Mouse (Mus musculus) CH12.LX (cell line): ENCODE results near the gene Tgm2.

Source experiments
- CHD1 ChIP-seq: IDR thresholded peaks from 2 replicates; pipeline ENCODE4 v1.6.1; 2012; ENCODE audit warnings: low read depth, low read length, improper control_type of control experiment, inconsistent platforms
- CTCF ChIP-seq, 2 experiments: IDR thresholded peaks in 1 of 2; conservative IDR thresholded peaks in 1 of 2; 2 replicates each; pipeline ENCODE4 v1.5.1; 2011 to 2012; ENCODE audit warnings: low read depth in 2 of 2, low read length in 2 of 2, improper control_type of control experiment in 1 of 2, inconsistent platforms in 1 of 2, mild to moderate bottlenecking in 1 of 2, moderate library complexity in 1 of 2
- EP300 ChIP-seq: IDR thresholded peaks from 2 replicates; pipeline ENCODE4 v1.6.1; 2011; ENCODE audit warnings: low read length, improper control_type of control experiment
- JUN ChIP-seq: IDR thresholded peaks from 2 replicates; pipeline ENCODE4 v1.6.1; 2011; ENCODE audit warnings: low read depth, mild to moderate bottlenecking, low read length, improper control_type of control experiment, moderate library complexity; ENCODE audit not compliant: insufficient read depth
- JUND ChIP-seq: conservative IDR thresholded peaks from 2 replicates; pipeline ENCODE4 v1.6.1; 2011; ENCODE audit warnings: low read depth, low read length, improper control_type of control experiment
- MEF2A ChIP-seq: IDR thresholded peaks from 2 replicates; pipeline ENCODE4 v1.6.1; 2014; ENCODE audit warnings: low read depth, mild to moderate bottlenecking, inconsistent platforms, low read length, improper control_type of control experiment, borderline replicate concordance
- POLR2A ChIP-seq: IDR thresholded peaks from 2 replicates; pipeline ENCODE4 v1.6.1; 2011; ENCODE audit warnings: low read depth, mild to moderate bottlenecking, improper control_type of control experiment, low read length
- POLR2AphosphoS2 ChIP-seq: IDR thresholded peaks from 2 replicates; pipeline ENCODE4 v1.6.1; 2011; ENCODE audit warnings: low read depth, low read length, improper control_type of control experiment
- RAD21 ChIP-seq: IDR thresholded peaks from 2 replicates; pipeline ENCODE4 v1.6.1; 2011; ENCODE audit warnings: low read depth, mild to moderate bottlenecking, low read length, improper control_type of control experiment, moderate library complexity
- USF1 ChIP-seq: IDR thresholded peaks from 2 replicates; pipeline ENCODE4 v1.6.1; 2014; ENCODE audit warnings: low read depth, mild to moderate bottlenecking, inconsistent platforms, low read length, improper control_type of control experiment
- ZMIZ1 ChIP-seq: IDR thresholded peaks from 2 replicates; pipeline ENCODE4 v1.6.1; 2012; ENCODE audit warnings: low read depth, mild to moderate bottlenecking, inconsistent platforms, low read length, improper control_type of control experiment
- ZNF384 ChIP-seq: IDR thresholded peaks from 2 replicates; pipeline ENCODE4 v1.6.1; 2012; ENCODE audit warnings: low read depth, low read length, improper control_type of control experiment, inconsistent platforms

DNA sequence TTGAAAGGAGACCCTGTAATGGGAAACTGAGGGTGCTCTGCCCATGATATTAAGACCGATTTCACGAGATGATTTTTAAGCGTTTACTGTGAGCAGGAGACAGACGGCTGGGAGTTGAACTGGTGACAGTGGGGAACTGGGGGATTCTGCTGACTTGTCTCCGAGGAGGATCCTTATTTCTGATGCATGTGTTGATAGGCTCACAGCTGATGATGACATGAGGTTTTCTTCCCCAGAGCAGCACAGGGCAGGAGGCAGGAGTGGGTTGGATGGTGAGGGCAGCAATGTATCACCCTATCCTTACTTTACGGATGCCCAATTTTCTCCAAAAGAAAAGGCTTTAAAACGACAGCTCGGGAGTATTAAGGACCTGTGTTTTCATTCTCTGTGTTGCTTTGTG is 2.0 kb downstream of the Tgm2 start:
- no peak for TF ChIP-seq RAD21
- TF ChIP-seq CTCF (conservative IDR thresholded peaks at IDR 0.05 in 1 of 2, IDR thresholded peaks at IDR 0.05 in 1 of 2; ENCODE audit: low read depth in 2 of 2, low read length in 2 of 2): no peak
- no peak for TF ChIP-seq ZNF384
- TF ChIP-seq JUND: no peak
- no peak for TF ChIP-seq POLR2A
- no peak for TF ChIP-seq EP300
- no peak for TF ChIP-seq USF1
- no peak for TF ChIP-seq CHD1
- no peak for TF ChIP-seq JUN
- no peak for TF ChIP-seq ZMIZ1
- TF ChIP-seq POLR2AphosphoS2: no peak
- no peak for TF ChIP-seq MEF2A
